Mouse (Mus musculus) lung, postnatal 0 days (tissue): Measurements from ENCODE around the gene Shc3.

Experiments
- CTCF ChIP-seq: IDR thresholded peaks from 2 replicates; pipeline ENCODE4 v1.5.1; 2016; ENCODE audit warnings: antibody characterized with exemption, mild to moderate bottlenecking
- EP300 ChIP-seq: IDR thresholded peaks from 2 replicates; pipeline ENCODE4 v1.6.1; 2016; ENCODE audit warnings: antibody characterized with exemption, mild to moderate bottlenecking, control low read depth

DNA sequence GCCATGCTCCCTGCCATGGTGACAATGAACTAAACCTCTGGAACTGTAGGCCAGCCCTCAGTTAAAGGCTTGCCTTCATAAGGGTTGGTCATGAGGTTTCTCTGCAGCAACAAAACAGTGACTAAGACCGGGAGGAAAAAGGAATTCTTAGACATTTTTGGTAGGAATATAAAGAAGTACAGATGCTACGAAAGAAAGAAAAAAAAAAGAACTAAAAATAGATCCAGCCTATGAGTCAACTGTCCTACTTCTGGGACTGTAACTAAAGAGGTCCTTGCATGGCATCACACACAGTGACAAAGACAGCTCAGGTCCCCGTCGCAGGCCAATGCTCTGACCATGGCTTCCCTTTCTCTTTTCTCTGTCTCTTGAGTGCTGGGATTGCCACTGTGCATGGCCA lies 164.7 kb downstream of the Shc3 start:
- TF ChIP-seq CTCF = no peak
- TF ChIP-seq EP300 = no peak
